Mouse (Mus musculus) heart, postnatal 0 days (tissue): ENCODE measurements around the gene Krtcap3.

ENCODE experiments used
- CTCF ChIP-seq: IDR thresholded peaks from 2 replicates; pipeline ENCODE4 v1.5.1; 2016; ENCODE audit warnings: antibody characterized with exemption, control low read depth, low read depth
- EP300 ChIP-seq: IDR thresholded peaks from 2 replicates; pipeline ENCODE4 v1.6.1; 2016; ENCODE audit warnings: antibody characterized with exemption, low read depth

- TF ChIP-seq CTCF (no peak), EP300 (no peak)
Measured at GRCm38 (mm10) chr5:31266101-31266500, 14.6 kb downstream of the Krtcap3 start.
